Mouse (Mus musculus) embryonic facial prominence, embryonic 11.5 days (tissue): ENCODE measurements around the gene Fbxo34. TPM values are rescaled to one million over a fixed set of nuclear protein-coding genes. Genes with fewer than 3 reads are reported as not detected.

Experiments
- ATAC-seq: fragments of 200-750 bp; cut with Nextera tagmentation; replicated peaks from 2 replicates; pipeline ENCODE4 v1.8.0; 2017; ENCODE audit warnings: low read depth; ENCODE audit not compliant: insufficient number of reproducible peaks, low FRiP score, low TSS enrichment
- DNase-seq: peaks from one replicate; pipeline ENCODE4 v3.0.0-alpha.2; 2015; ENCODE audit warnings: low spot score
- H3K27ac ChIP-seq: fragments of 300-500 bp; sonication (generic); replicated peaks from 2 replicates; pipeline ENCODE4 v1.5.1; 2014; ENCODE audit warnings: mild to moderate bottlenecking, low read depth, low read length, control low read depth
- H3K27me3 ChIP-seq: fragments of 300-500 bp; sonication (generic); 2 replicates; pipeline ENCODE4 v1.6.1; 2014; ENCODE audit warnings: mild to moderate bottlenecking, low read length, moderate library complexity, mixed read lengths; ENCODE audit not compliant: control insufficient read depth, insufficient read depth
- H3K36me3 ChIP-seq: fragments of 300-500 bp; sonication (generic); replicated peaks from 2 replicates; pipeline ENCODE4 v1.6.1; 2014; ENCODE audit warnings: low read depth, mild to moderate bottlenecking, low read length, moderate library complexity, mixed read lengths; ENCODE audit not compliant: control insufficient read depth, insufficient read depth
- H3K4me1 ChIP-seq: fragments of 300-500 bp; sonication (generic); 2 replicates; pipeline ENCODE4 v1.6.1; 2014; ENCODE audit warnings: low read length, mixed read lengths; ENCODE audit not compliant: control insufficient read depth, insufficient read depth
- H3K4me2 ChIP-seq: fragments of 300-500 bp; sonication (generic); 2 replicates; pipeline ENCODE4 v1.6.1; 2014; ENCODE audit warnings: low read depth, mild to moderate bottlenecking, control low read depth, low read length, moderate library complexity
- H3K4me3 ChIP-seq: fragments of 300-500 bp; sonication (generic); 2 replicates; pipeline ENCODE4 v1.5.1; 2014; ENCODE audit warnings: low read depth, low read length, control low read depth
- H3K9ac ChIP-seq: fragments of 300-500 bp; sonication (generic); replicated peaks from 2 replicates; pipeline ENCODE4 v1.6.1; 2014; ENCODE audit warnings: mild to moderate bottlenecking, control low read depth, low read length
- H3K9me3 ChIP-seq: fragments of 300-500 bp; sonication (generic); replicated peaks from 2 replicates; pipeline ENCODE4 v1.6.1; 2016; ENCODE audit warnings: mild to moderate bottlenecking, low read length, inconsistent platforms, mixed read lengths; ENCODE audit not compliant: control insufficient read depth
- whole genome bisulfite sequencing: fragments of 180-500 bp; shearing (Covaris S2); extraction: QIAGEN DNeasy Blood & Tissue Kit; methylation state at CpG from one replicate; pipeline ENCODE4 v1.1.7; 2014; 5-methylcytosine and 5-hydroxymethylcytosine counted together
- polyA plus RNA-seq: library from polyadenylated mRNA; unstranded; fragments of >200 nt; fragmentation: Nextera tagmentation; extraction: Ambion mirVana; gene quantifications from 2 replicates; pipeline ENCODE4 v1.2.1, GENCODE M21; 2014

The Fbxo34 gene
- polyA plus RNA-seq, 1 experiment from 2014 or later = 22.8 TPM

GRCm38 (mm10) chr14:47513606-47514005 lies 63.4 kb downstream of the Fbxo34 start:
- H3K4me1 ChIP-seq = no peaks in the 10 kb centered on the region
- no peaks in the 10 kb centered on the region for H3K27me3 ChIP-seq
- WGBS = 90% methylated on average over 3 of the region's 3 CpGs
- no peaks in the 10 kb centered on the region for H3K9me3 ChIP-seq
- no peak overlapping the region for H3K9ac ChIP-seq
- H3K36me3 ChIP-seq = no peaks in the 10 kb centered on the region
- no peak overlapping the region for H3K4me3 ChIP-seq
- H3K4me2 ChIP-seq = no peak overlapping the region
- DNase-seq = no peak
- no peak for ATAC-seq
- no peak overlapping the region for H3K27ac ChIP-seq

- Histone ChIP-seq H3K4me3 (no peak overlapping the region), H3K4me2 (no peak overlapping the region), H3K27me3 (no peaks in the 10 kb centered on the region), H3K9ac (no peak overlapping the region), H3K36me3 (no peaks in the 10 kb centered on the region), H3K4me1 (no peaks in the 10 kb centered on the region), H3K27ac (no peak overlapping the region), H3K9me3 (no peaks in the 10 kb centered on the region)
- no peak for ATAC-seq
- WGBS = 65% methylated on average over 7 of the region's 7 CpGs
- no peak for DNase-seq
Observed at GRCm38 (mm10) chr14:47514816-47515453, 64.7 kb downstream of the Fbxo34 start.

DNA sequence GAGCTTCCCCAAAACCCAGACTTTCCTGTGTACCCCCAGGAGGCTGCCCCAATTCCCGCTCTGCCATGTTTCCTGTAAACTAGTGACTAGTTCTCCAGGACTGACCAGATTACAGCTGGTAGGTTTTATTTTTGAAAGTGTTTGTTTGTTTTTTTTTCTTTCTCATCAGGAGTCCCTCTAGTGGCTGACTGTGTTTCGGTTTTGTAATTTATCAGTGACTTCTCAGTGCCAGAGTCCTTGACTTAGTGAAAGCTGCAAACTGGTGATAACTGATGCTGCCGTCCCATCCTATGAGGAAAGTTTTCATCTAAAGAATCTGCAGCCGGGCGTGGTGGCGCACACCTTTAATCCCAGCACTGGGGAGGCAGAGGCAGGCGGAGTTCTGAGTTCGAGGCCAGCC lies 65.4 kb downstream of the Fbxo34 start:
- H3K36me3 ChIP-seq = no peaks in the 10 kb centered on the region
- ATAC-seq = no peak
- no peaks in the 10 kb centered on the region for H3K27me3 ChIP-seq
- H3K9ac ChIP-seq = no peak overlapping the region
- H3K9me3 ChIP-seq = no peaks in the 10 kb centered on the region
- no peak overlapping the region for H3K4me3 ChIP-seq
- H3K4me1 ChIP-seq = no peaks in the 10 kb centered on the region
- DNase-seq = peak; percentile 6
- no peak overlapping the region for H3K4me2 ChIP-seq
- no peak overlapping the region for H3K27ac ChIP-seq
- WGBS = 86% methylated on average over 8 of the region's 8 CpGs

DNA sequence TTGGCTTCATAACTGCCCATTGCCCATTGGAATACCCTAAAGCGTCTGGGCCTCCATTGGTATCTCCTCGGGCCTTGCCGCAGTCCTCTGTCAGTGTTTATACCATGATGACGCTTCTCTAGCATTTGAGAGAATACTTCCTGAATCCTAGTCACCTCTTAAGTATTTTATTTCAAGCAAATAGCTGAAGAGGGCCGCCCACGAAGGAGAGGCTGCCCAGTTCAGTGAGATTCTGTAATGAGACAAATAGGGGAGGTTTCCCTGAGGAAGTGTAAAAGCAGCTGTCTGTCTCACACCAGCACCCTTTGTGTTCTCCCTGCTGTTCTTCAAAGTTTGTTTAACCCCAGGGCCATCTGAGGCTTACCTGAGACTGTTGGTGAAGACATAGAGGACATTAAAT lies 66.5 kb downstream of the Fbxo34 start:
- ATAC-seq = no peak
- Histone ChIP-seq H3K4me3 (no peak overlapping the region), H3K4me1 (no peaks in the 10 kb centered on the region), H3K4me2 (no peak overlapping the region), H3K36me3 (no peaks in the 10 kb centered on the region), H3K27me3 (no peaks in the 10 kb centered on the region), H3K9me3 (no peaks in the 10 kb centered on the region), H3K27ac (no peak overlapping the region), H3K9ac (no peak overlapping the region)
- no peak for DNase-seq
- 88% methylated on average over 6 of the region's 6 CpGs for WGBS

GRCm38 (mm10) chr14:47518619-47519018 lies 68.4 kb downstream of the Fbxo34 start:
- no peaks in the 10 kb centered on the region for H3K4me1 ChIP-seq
- no peak for ATAC-seq

GRCm38 (mm10) chr14:47520751-47521449 lies 70.7 kb downstream of the Fbxo34 start:
- H3K9me3 ChIP-seq = no peaks in the 10 kb centered on the region
- DNase-seq = no peak
- H3K4me3 ChIP-seq = no peak overlapping the region
- no peak overlapping the region for H3K27ac ChIP-seq
- no peak overlapping the region for H3K9ac ChIP-seq
- no peaks in the 10 kb centered on the region for H3K36me3 ChIP-seq
- no peak for ATAC-seq
- WGBS = 86% methylated on average over 13 of the region's 13 CpGs
- H3K4me1 ChIP-seq = no peaks in the 10 kb centered on the region
- no peaks in the 10 kb centered on the region for H3K27me3 ChIP-seq
- H3K4me2 ChIP-seq = no peak overlapping the region

More at GRCm38 (mm10) chr14:47518619-47519018, 68.4 kb downstream of the Fbxo34 start:
- Histone ChIP-seq H3K9ac (no peak overlapping the region), H3K27me3 (no peaks in the 10 kb centered on the region), H3K4me2 (no peak overlapping the region), H3K9me3 (no peaks in the 10 kb centered on the region), H3K27ac (no peak overlapping the region), H3K36me3 (no peaks in the 10 kb centered on the region), H3K4me3 (no peak overlapping the region)
- WGBS = 88% methylated on average over 6 of the region's 6 CpGs
- no peak for DNase-seq

DNA sequence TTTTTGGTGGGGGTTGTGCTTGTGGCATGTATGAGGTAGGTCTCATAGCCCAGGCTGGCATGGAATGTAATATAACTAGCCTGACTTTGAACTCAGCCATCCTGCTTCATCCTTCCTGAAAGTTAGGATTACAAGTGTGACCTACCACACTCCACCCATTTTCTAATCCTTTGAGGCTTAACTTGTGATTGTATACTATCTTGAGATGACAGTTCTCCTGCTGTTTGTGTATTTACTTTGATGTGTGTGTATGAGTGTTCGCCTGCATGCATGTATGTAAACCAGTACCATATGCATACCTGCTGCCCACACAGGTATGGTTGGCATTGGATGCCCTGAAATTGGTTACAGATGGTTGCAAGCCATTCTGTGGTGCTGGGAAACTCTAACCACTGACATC lies 71.4 kb downstream of the Fbxo34 start:
- WGBS = 84% methylated on average over 1 of the region's 1 CpGs
- Histone ChIP-seq H3K36me3 (no peaks in the 10 kb centered on the region), H3K4me1 (no peaks in the 10 kb centered on the region), H3K9ac (no peak overlapping the region), H3K27me3 (no peaks in the 10 kb centered on the region), H3K4me3 (no peak overlapping the region), H3K4me2 (no peak overlapping the region), H3K27ac (no peak overlapping the region), H3K9me3 (no peaks in the 10 kb centered on the region)
- DNase-seq = no peak
- no peak for ATAC-seq

- WGBS = 96% methylated on average over 7 of the region's 7 CpGs
Observed at GRCm38 (mm10) chr14:47522301-47522700, 72.1 kb downstream of the Fbxo34 start.

More at GRCm38 (mm10) chr14:47522301-47522700, 72.1 kb downstream of the Fbxo34 start:
- Histone ChIP-seq H3K9me3 (no peaks in the 10 kb centered on the region), H3K27ac (no peak overlapping the region), H3K9ac (no peak overlapping the region), H3K4me3 (no peak overlapping the region), H3K4me2 (no peak overlapping the region), H3K4me1 (no peaks in the 10 kb centered on the region), H3K36me3 (no peaks in the 10 kb centered on the region), H3K27me3 (no peaks in the 10 kb centered on the region)
- no peak for DNase-seq
- ATAC-seq = no peak
